Mouse (Mus musculus): ENCODE measurements around the gene Ppp6r1.
"Not testable (repeated sequence)": the region's sequence is repeated elsewhere in the genome, so short reads cannot be mapped to it uniquely, and the experiment has no call there.

The Ppp6r1 gene

GRCm38 (mm10) chr7:4623544-4624189 is 35.2 kb downstream of the Ppp6r1 start:
- intact Hi-C loops (cut with DNase I): loop anchor here (10.0 kb wide), 2 partner anchors 69 to 171 kb away; partner anchors contain the start of gene Rpl28

GRCm38 (mm10) chr7:4619979-4620378 is 38.8 kb downstream of the Ppp6r1 start:
- intact Hi-C loops (cut with DNase I): loop anchor here (5.0 to 10.0 kb wide), 3 partner anchors 65 to 175 kb away; partner anchors contain the start of gene Rpl28

GRCm38 (mm10) chr7:4613740-4614403 is 44.9 kb downstream of the Ppp6r1 start:
- intact Hi-C loops (cut with DNase I): no loop called here

- intact Hi-C loops (cut with DNase I): no loop called here
Observed at GRCm38 (mm10) chr7:4612956-4613355, 45.9 kb downstream of the Ppp6r1 start.

GRCm38 (mm10) chr7:4612386-4612785 is 46.4 kb downstream of the Ppp6r1 start:
- intact Hi-C loops (cut with DNase I): no loop called here

- intact Hi-C loops (cut with DNase I): no loop called here
Observed at GRCm38 (mm10) chr7:4611921-4612341, 46.9 kb downstream of the Ppp6r1 start.

GRCm38 (mm10) chr7:4611511-4611910 is 47.3 kb downstream of the Ppp6r1 start:
- intact Hi-C loops (cut with DNase I): no loop called here

GRCm38 (mm10) chr7:4608002-4608401 is 50.8 kb downstream of the Ppp6r1 start:
- intact Hi-C loops (cut with DNase I): no loop called here

GRCm38 (mm10) chr7:4603873-4604272 is 54.9 kb downstream of the Ppp6r1 start, which contains the start of gene Ptprh:
Gene Ptprh (minus strand): TSS chr7:4604041.
- intact Hi-C loops (cut with DNase I): no loop called here

GRCm38 (mm10) chr7:4602969-4603368 is 55.9 kb downstream of the Ppp6r1 start:
- intact Hi-C loops (cut with DNase I): no loop called here

GRCm38 (mm10) chr7:4597046-4597445 is 61.8 kb downstream of the Ppp6r1 start:
- intact Hi-C loops (cut with DNase I): not testable (repeated sequence)

All from adrenal gland (tissue).